Mouse (Mus musculus) limb, embryonic 13.5 days (tissue): Measurements from ENCODE around the gene Asphd2. TPM values are rescaled to one million over a fixed set of nuclear protein-coding genes. Genes with fewer than 3 reads are reported as not detected.

ENCODE experiments used
- ATAC-seq: fragments of 200-750 bp; cut with Nextera tagmentation; 2 replicates; pipeline ENCODE4 v1.8.0; 2017; ENCODE audit warnings: low read depth, moderate number of reproducible peaks, moderate TSS enrichment; ENCODE audit not compliant: low FRiP score
- H3K27ac ChIP-seq: fragments of 300-500 bp; sonication (generic); 2 replicates; pipeline ENCODE4 v1.5.1; 2015; ENCODE audit warnings: inconsistent platforms, mild to moderate bottlenecking, moderate library complexity
- H3K27me3 ChIP-seq: fragments of 300-500 bp; sonication (generic); 2 replicates; pipeline ENCODE4 v1.6.1; 2015; ENCODE audit warnings: mild to moderate bottlenecking, inconsistent platforms
- H3K36me3 ChIP-seq: fragments of 300-500 bp; sonication (generic); 2 replicates; pipeline ENCODE4 v1.6.1; 2015; ENCODE audit warnings: inconsistent platforms, mild to moderate bottlenecking, moderate library complexity
- H3K4me1 ChIP-seq: fragments of 300-500 bp; sonication (generic); 2 replicates; pipeline ENCODE4 v1.6.1; 2015; ENCODE audit warnings: inconsistent platforms
- H3K4me2 ChIP-seq: fragments of 300-500 bp; sonication (generic); replicated peaks from 2 replicates; pipeline ENCODE4 v1.6.1; 2015; ENCODE audit warnings: inconsistent platforms, mild to moderate bottlenecking, moderate library complexity
- H3K4me3 ChIP-seq: fragments of 300-500 bp; sonication (generic); 2 replicates; pipeline ENCODE4 v1.5.1; 2015; ENCODE audit warnings: moderate library complexity, mild to moderate bottlenecking, inconsistent platforms
- H3K9ac ChIP-seq: fragments of 300-500 bp; sonication (generic); 2 replicates; pipeline ENCODE4 v1.6.1; 2015; ENCODE audit warnings: mild to moderate bottlenecking, inconsistent platforms
- H3K9me3 ChIP-seq: fragments of 300-500 bp; sonication (generic); 2 replicates; pipeline ENCODE4 v1.6.1; 2016; ENCODE audit warnings: inconsistent platforms
- WGBS: fragments of 180-500 bp; shearing (Covaris S2); methylation state at CpG from one replicate; pipeline ENCODE4 v1.1.7; 2015; 5-methylcytosine and 5-hydroxymethylcytosine counted together
- polyA plus RNA-seq: library from polyadenylated mRNA; unstranded; fragments of >200 nt; fragmentation: Nextera tagmentation; extraction: Ambion mirVana; gene quantifications from 2 replicates; pipeline ENCODE4 v1.2.1, GENCODE M21; 2015

Gene Asphd2
- polyA plus RNA-seq, 1 experiment from 2014 or later, result 19.1 TPM

DNA sequence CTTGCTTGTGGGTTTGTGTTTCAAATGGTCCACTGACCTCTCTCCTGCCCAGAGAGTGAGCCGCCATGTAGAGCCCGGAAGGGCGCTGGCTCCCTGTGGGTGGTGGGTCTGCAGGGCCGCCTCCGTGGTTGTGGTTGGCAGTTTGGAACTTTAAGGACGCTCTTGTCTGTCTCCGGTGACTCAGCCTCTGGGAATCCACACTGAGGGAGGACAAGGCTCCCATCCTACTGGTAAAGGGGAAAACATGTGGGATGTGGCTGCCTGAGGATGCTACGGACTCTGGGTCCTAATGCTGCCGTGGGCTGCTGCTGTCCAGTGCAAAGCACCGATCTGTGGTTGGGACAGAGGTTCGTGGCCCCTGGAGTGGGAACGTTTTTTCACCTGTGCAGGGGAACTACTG, 26.7 kb downstream of the Asphd2 start:
- H3K27me3 ChIP-seq, result no peaks in the 10 kb centered on the region
- H3K4me2 ChIP-seq, result no peak overlapping the region
- ATAC-seq, result no peak
- peaks cover 89% of the 10 kb centered on the region for H3K36me3 ChIP-seq
- 91% methylated on average over 12 of the region's 12 CpGs for WGBS
- H3K27ac ChIP-seq, result no peak overlapping the region
- no peak overlapping the region for H3K4me3 ChIP-seq
- no peaks in the 10 kb centered on the region for H3K9me3 ChIP-seq
- no peak overlapping the region for H3K9ac ChIP-seq
- peaks cover 15% of the 10 kb centered on the region for H3K4me1 ChIP-seq

DNA sequence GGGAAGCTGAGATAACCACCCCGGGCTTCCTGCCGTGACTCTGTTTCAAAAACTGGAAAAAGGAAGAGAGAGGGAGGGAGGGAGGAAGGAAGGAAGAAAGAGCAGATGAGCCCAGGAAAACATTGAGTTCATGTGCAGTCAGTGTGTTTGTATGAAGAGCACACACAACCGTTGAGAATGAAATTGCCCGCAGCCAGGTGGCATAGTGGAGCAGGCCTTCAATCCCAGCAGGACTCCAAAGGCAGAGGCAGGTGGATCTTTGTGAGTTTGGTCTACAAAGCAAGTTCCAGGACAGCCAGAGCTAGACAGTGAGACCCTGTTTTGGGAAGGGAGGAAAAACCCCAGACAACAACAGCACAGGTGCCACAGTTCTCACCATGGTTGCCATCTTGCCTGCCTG, 27.3 kb downstream of the Asphd2 start:
- Histone ChIP-seq H3K27ac (no peak overlapping the region), H3K4me3 (no peak overlapping the region), H3K4me1 (peaks cover 15% of the 10 kb centered on the region), H3K9me3 (no peaks in the 10 kb centered on the region), H3K4me2 (no peak overlapping the region), H3K36me3 (peaks cover 88% of the 10 kb centered on the region), H3K9ac (no peak overlapping the region), H3K27me3 (no peaks in the 10 kb centered on the region)
- ATAC-seq, result no peak
- 91% methylated on average over 4 of the region's 4 CpGs for WGBS

DNA sequence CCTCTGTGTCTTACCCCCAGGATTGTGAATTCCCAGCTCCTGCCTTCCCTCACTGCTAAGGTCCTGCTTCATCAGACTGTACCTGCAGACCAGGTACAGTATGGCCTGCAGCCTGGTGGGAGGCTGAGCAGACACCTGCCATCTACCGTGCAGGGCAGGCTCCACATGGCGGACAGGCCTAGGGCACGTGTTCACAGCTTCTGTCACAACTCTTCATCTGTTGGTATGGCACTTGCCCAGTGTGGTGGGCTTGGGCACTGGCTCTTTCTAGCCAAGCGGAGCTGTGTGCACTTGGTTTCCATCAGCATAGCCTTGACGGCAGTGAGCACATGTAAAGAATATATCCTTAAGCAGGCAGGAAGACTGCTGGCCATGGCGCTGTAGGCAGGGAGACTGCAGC, 27.8 kb downstream of the Asphd2 start:
- H3K27ac ChIP-seq, result no peak overlapping the region
- no peak overlapping the region for H3K9ac ChIP-seq
- H3K4me2 ChIP-seq, result no peak overlapping the region
- peaks cover 4% of the 10 kb centered on the region; the same call in 1 of the 2 replicates for H3K9me3 ChIP-seq
- peaks cover 88% of the 10 kb centered on the region for H3K36me3 ChIP-seq
- WGBS, result 93% methylated on average over 6 of the region's 6 CpGs
- peaks cover 15% of the 10 kb centered on the region for H3K4me1 ChIP-seq
- H3K27me3 ChIP-seq, result no peaks in the 10 kb centered on the region
- no peak overlapping the region for H3K4me3 ChIP-seq
- no peak for ATAC-seq

DNA sequence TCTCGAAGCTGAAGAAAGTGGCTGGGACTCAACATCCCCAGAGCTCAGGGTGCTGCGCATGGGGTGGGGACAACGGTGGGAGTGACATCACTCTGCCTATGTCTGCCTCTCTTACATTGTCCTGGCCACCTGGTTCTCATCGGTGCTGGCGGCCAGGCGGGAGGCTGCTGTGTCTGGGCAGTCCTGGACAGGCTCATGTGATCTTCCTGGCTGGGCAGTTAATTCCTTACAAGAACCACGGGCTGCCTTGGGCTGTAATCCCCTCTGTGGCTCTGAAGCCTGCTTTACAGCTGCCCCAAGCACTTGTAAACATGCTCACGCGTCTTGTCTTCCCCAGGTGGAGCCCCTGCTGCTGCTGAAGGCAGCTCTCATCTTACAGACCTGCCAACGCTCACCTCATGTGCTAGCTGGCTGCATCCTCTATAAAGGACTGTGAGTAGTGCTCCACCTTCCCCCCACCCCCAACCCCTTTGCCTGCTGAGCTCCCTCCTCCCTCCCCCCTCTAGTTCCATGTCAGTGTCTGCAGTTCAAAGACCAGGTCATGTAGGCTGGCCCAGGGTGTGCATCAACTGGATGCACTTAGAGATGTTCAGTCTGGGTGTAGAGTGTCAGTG, 30.4 kb downstream of the Asphd2 start:
- Histone ChIP-seq H3K36me3 (peaks cover 64% of the 10 kb centered on the region), H3K9ac (peak overlapping the region; percentile 5; the same call in 1 of the 2 replicates)
- peak; percentile 82 for ATAC-seq

DNA sequence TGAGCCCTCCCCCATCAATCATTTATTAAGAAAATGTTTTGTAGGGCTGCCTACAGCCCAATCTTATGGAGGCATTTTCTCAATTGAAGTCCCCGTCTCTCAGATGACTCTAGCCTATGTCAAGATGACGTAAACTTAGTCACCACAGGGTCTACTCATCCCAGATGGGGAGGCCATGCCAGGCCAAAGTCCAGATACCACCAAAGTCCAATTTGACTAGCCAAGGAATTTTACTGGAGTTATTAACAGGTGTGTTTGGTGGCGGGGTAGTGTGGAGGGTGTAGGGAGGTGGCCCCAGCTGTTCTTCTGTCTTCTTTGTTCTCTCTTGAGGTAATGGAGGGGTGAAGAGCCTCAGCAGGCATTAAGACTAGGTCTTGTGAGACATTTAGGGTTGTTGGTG, 34.6 kb downstream of the Asphd2 start:
- H3K9ac ChIP-seq, result no peak overlapping the region
- peaks cover 62% of the 10 kb centered on the region for H3K36me3 ChIP-seq

More for the DNA sequence above, 30.4 kb downstream of the Asphd2 start:
- Histone ChIP-seq H3K27me3 (no peaks in the 10 kb centered on the region), H3K4me3 (no peak overlapping the region), H3K4me1 (peaks cover 15% of the 10 kb centered on the region), H3K4me2 (no peak overlapping the region), H3K9me3 (peaks cover 4% of the 10 kb centered on the region; the same call in 1 of the 2 replicates), H3K27ac (peak overlapping the region; percentile 34; the same call in 1 of the 2 replicates)
- 33% methylated on average over 10 of the region's 10 CpGs for WGBS

GRCm38 (mm10) chr5:112359520-112359919, 35.1 kb downstream of the Asphd2 start:
- Histone ChIP-seq H3K4me2 (no peak overlapping the region), H3K9ac (no peak overlapping the region), H3K36me3 (peaks cover 62% of the 10 kb centered on the region), H3K4me3 (no peak overlapping the region), H3K9me3 (peaks cover 4% of the 10 kb centered on the region; the same call in 1 of the 2 replicates), H3K4me1 (peaks cover 10% of the 10 kb centered on the region), H3K27me3 (no peaks in the 10 kb centered on the region), H3K27ac (no peak overlapping the region)
- ATAC-seq, result no peak
- WGBS, result 87% methylated on average over 4 of the region's 4 CpGs

More for the DNA sequence above, 34.6 kb downstream of the Asphd2 start:
- peaks cover 15% of the 10 kb centered on the region for H3K4me1 ChIP-seq
- WGBS, result 66% methylated on average over 3 of the region's 3 CpGs
- no peak overlapping the region for H3K27ac ChIP-seq
- no peak overlapping the region for H3K4me2 ChIP-seq
- no peak overlapping the region for H3K4me3 ChIP-seq
- ATAC-seq, result no peak
- H3K9me3 ChIP-seq, result peaks cover 4% of the 10 kb centered on the region; the same call in 1 of the 2 replicates
- no peaks in the 10 kb centered on the region for H3K27me3 ChIP-seq

DNA sequence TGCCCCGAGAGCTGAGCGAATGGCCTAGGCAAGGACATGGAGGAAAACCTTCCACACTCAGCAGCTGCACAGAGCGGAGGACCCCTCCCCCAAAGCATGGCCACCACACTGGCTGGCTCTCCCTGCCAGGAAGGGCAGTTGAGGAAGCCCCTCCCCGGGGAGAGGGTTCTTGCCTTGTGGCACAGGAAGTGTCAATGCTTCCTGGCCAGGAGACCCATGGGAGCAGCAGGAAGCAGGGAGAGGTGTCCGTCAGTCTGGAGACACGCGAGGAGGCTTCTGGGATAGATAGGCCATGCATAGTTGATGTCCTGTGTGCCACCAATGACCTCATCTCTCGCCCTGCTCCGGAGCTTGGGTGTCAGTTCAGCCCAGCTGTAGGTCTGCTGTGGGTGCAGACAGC, 38.3 kb downstream of the Asphd2 start:
- 0 out of 2 replicates have a peak, but pooled peaks have one; percentile 28 for ATAC-seq
- WGBS, result 86% methylated on average over 9 of the region's 9 CpGs
- Histone ChIP-seq H3K9ac (no peak overlapping the region), H3K4me1 (no peaks in the 10 kb centered on the region), H3K9me3 (no peaks in the 10 kb centered on the region), H3K4me3 (no peak overlapping the region), H3K36me3 (peaks cover 62% of the 10 kb centered on the region), H3K27ac (no peak overlapping the region), H3K4me2 (no peak overlapping the region), H3K27me3 (no peaks in the 10 kb centered on the region)

DNA sequence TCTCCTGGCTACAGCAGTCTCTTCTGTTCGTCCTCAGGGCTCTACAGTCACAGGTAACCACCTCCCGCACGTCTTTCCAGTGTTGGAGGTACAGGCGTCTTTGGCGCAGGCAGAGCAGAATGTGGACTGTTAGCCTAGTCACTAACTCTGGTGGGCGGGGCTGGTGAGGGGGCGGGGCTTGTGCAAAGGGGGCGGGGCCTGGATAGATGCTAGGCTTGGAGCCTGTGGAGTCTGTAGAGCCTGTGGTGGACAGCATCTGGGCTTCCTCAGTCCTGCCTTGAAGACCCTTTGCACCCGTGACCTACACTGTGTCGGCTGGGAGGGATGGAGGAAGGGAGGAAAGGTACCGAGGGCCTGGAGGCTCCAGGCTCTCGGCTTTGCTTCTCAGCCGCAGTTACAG, 38.8 kb downstream of the Asphd2 start, which contains the start of gene Gm6583:
TSS of gene Gm6583 (minus strand) at position 124 of the 400 bp plus-strand sequence.
- no peak within 1 kb of the TSS for H3K27ac ChIP-seq
- H3K27me3 ChIP-seq, result no peaks in the 10 kb centered on the region
- H3K4me1 ChIP-seq, result no peaks in the 10 kb centered on the region
- 72% methylated on average over 11 of the region's 13 CpGs for WGBS
- H3K4me2 ChIP-seq, result no peak within 1 kb of the TSS
- no peaks in the 10 kb centered on the region for H3K9me3 ChIP-seq
- peaks cover 66% of the 10 kb centered on the region for H3K36me3 ChIP-seq
- no peak within 1 kb of the TSS for H3K4me3 ChIP-seq
- no peak within 1 kb of the TSS for H3K9ac ChIP-seq
- peak; percentile 64; the same call in 1 of the 2 replicates for ATAC-seq

GRCm38 (mm10) chr5:112355493-112355892, 39.2 kb downstream of the Asphd2 start:
- Histone ChIP-seq H3K4me3 (no peak overlapping the region), H3K27ac (no peak overlapping the region), H3K27me3 (no peaks in the 10 kb centered on the region), H3K4me2 (no peak overlapping the region), H3K36me3 (peaks cover 70% of the 10 kb centered on the region), H3K4me1 (no peaks in the 10 kb centered on the region), H3K9me3 (no peaks in the 10 kb centered on the region), H3K9ac (no peak overlapping the region)
- ATAC-seq, result no peak
- 88% methylated on average over 6 of the region's 6 CpGs for WGBS

GRCm38 (mm10) chr5:112349169-112349568, 45.5 kb downstream of the Asphd2 start:
- Histone ChIP-seq H3K4me1 (peaks cover 16% of the 10 kb centered on the region; the same call in 1 of the 2 replicates), H3K4me3 (no peak overlapping the region), H3K27me3 (no peaks in the 10 kb centered on the region), H3K36me3 (peaks cover 78% of the 10 kb centered on the region), H3K27ac (no peak overlapping the region), H3K9me3 (no peaks in the 10 kb centered on the region), H3K4me2 (no peak overlapping the region), H3K9ac (no peak overlapping the region)
- 92% methylated on average over 8 of the region's 8 CpGs for WGBS
- no peak for ATAC-seq

DNA sequence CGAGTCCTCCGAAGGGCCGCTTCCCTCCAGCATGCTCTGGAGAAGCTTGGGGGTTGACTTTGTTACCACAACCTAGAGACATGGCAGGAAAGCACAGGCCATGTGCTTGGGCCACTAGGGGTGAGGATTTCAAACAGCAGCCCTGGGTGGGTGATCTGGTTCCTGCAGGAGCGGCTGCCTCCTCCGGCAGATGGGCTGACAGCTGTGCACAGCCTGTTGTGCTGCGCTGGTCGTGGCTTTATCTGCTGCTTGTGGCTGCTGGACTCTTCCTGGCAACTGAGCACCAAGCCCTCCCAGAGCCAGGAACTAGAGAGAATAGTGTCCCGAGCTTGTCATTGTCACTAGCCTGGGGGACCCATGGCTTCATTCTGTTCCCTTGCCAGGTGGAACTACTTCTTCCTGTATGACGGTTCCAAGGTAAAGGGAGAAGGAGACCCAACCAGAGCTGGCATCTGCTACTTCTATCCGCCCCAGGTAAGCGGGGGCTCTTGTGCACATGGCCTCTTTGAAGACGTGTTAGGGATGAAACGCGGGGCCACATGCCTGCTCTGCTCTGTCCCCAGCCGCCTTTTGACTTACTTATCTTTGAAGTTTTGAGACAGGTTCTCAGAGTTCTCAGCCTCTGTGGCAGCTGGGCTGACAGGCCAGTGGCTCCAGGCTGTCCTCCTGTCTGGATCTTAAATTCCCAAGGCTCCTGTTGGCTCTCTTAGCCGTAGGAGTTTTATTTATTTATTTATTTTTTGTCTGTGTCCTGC, 48.3 kb downstream of the Asphd2 start:
- no peak overlapping the region for H3K4me3 ChIP-seq
- H3K9me3 ChIP-seq, result no peaks in the 10 kb centered on the region
- peaks cover 54% of the 10 kb centered on the region for H3K36me3 ChIP-seq
- H3K27ac ChIP-seq, result no peak overlapping the region
- no peaks in the 10 kb centered on the region for H3K27me3 ChIP-seq
- peaks cover 36% of the 10 kb centered on the region for H3K4me1 ChIP-seq
- no peak for ATAC-seq
- H3K9ac ChIP-seq, result peak overlapping the region; percentile 31; the same call in 1 of the 2 replicates
- H3K4me2 ChIP-seq, result no peak overlapping the region
- 81% methylated on average over 16 of the region's 16 CpGs for WGBS
